Mouse (Mus musculus) bone marrow macrophage, adult 2 months (primary cell): ENCODE measurements around the gene Rad54l2.

ENCODE experiments used
- CTCF ChIP-seq: IDR thresholded peaks from 2 replicates; pipeline ENCODE4 v1.5.1; 2012; ENCODE audit warnings: low read depth, mild to moderate bottlenecking, low read length, moderate library complexity
- POLR2A ChIP-seq: IDR thresholded peaks from 2 replicates; pipeline ENCODE4 v1.6.1; 2012; ENCODE audit warnings: mild to moderate bottlenecking, low read depth, low read length, borderline replicate concordance

DNA sequence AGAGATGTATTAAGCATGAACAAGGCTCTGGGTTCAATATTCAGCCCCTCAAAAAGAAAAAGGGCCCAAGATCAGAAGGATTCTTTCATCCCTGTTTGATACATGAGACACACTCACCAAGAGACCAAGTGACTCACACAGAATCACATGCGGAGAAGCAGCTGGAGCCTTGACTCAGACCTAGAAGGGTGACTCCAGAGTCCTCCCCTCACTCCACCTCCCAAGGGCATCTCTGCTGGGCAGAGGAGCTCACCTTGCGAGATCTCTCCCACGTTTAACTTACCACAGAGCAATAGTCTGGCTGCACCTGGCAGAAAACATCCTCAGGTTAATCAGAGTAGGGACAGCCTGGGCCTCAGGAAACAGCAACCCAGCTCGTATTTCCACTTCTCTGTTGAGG is 110.8 kb downstream of the Rad54l2 start:
- TF ChIP-seq POLR2A (no peak), CTCF (no peak)
